Mouse (Mus musculus) embryo, embryonic 9.5 days (tissue): ENCODE data around the gene Sap30bp.

Experiments
- DNase-seq: peaks from one replicate; pipeline ENCODE4 v3.0.0-alpha.2; 2017; ENCODE audit errors: extremely low spot score

The Sap30bp gene

GRCm38 (mm10) chr11:116000607-116001006 lies 67.5 kb downstream of the Sap30bp start:
- peak; percentile 22 for DNase-seq

GRCm38 (mm10) chr11:116001725-116002124 lies 68.6 kb downstream of the Sap30bp start:
- DNase-seq = no peak

GRCm38 (mm10) chr11:116002894-116003293 lies 69.8 kb downstream of the Sap30bp start:
- no peak for DNase-seq

GRCm38 (mm10) chr11:116004186-116004823 lies 71.2 kb downstream of the Sap30bp start:
- no peak for DNase-seq

GRCm38 (mm10) chr11:116004840-116005700 lies 72.0 kb downstream of the Sap30bp start:
- peak; percentile 90 for DNase-seq

GRCm38 (mm10) chr11:116005701-116006419 lies 72.8 kb downstream of the Sap30bp start:
- DNase-seq = no peak

- no peak for DNase-seq
These were observed 74.2 kb downstream of the Sap30bp start for GRCm38 (mm10) chr11:116007095-116007850.

- no peak for DNase-seq
These were observed 75.3 kb downstream of the Sap30bp start for GRCm38 (mm10) chr11:116008411-116008810.

- no peak for DNase-seq
These were observed 75.8 kb downstream of the Sap30bp start for GRCm38 (mm10) chr11:116008832-116009375.

- DNase-seq = no peak
These were observed 76.6 kb downstream of the Sap30bp start for GRCm38 (mm10) chr11:116009661-116010060.

- DNase-seq = no peak
These were observed 77.1 kb downstream of the Sap30bp start for GRCm38 (mm10) chr11:116010146-116010545.

GRCm38 (mm10) chr11:116010948-116011347 lies 77.9 kb downstream of the Sap30bp start:
- no peak for DNase-seq

GRCm38 (mm10) chr11:116011529-116012261 lies 78.6 kb downstream of the Sap30bp start:
- DNase-seq = peak; percentile 46

- peak; percentile 93 for DNase-seq
These were observed 79.3 kb downstream of the Sap30bp start, which contains the start of gene Galk1 for GRCm38 (mm10) chr11:116012262-116012947. Galk1 (minus strand) TSS chr11:116012719.

GRCm38 (mm10) chr11:116014821-116015220 lies 81.7 kb downstream of the Sap30bp start:
- no peak for DNase-seq
